Mouse (Mus musculus) cerebellum, adult 2 months (tissue): ENCODE data around the gene Uqcrq. TPM values are rescaled to one million over a fixed set of nuclear protein-coding genes. Genes with fewer than 3 reads are reported as not detected.
"Not testable (repeated sequence)": the region's sequence is repeated elsewhere in the genome, so short reads cannot be mapped to it uniquely, and the experiment has no call there.

ENCODE experiments used
- DNase-seq, 2 experiments: peaks; one replicate each; pipeline ENCODE4 v3.0.0; 2021
- H3K27ac ChIP-seq: fragments of 200-500 bp; 2 replicates; pipeline ENCODE4 v1.5.1; 2012; ENCODE audit warnings: low read length, control low read depth, inconsistent platforms; ENCODE audit not compliant: insufficient read depth
- H3K27me3 ChIP-seq: fragments of 200-500 bp; 2 replicates; pipeline ENCODE4 v1.6.1; 2012; ENCODE audit warnings: inconsistent platforms, mild to moderate bottlenecking, low read length, moderate library complexity; ENCODE audit not compliant: control insufficient read depth, insufficient read depth
- H3K4me1 ChIP-seq: fragments of 200-500 bp; 2 replicates; pipeline ENCODE4 v1.6.1; 2011; ENCODE audit warnings: low read length; ENCODE audit not compliant: control insufficient read depth, insufficient read depth
- H3K4me3 ChIP-seq: fragments of 200-500 bp; replicated peaks from 2 replicates; pipeline ENCODE3; 2011; ENCODE audit warnings: mild to moderate bottlenecking, low read depth, low read length, control low read depth; ENCODE audit not compliant: insufficient read depth
- CTCF ChIP-seq: fragments of 200-500 bp; IDR thresholded peaks from 2 replicates; pipeline ENCODE4 v1.5.1; 2011; ENCODE audit warnings: low read depth, mild to moderate bottlenecking, control low read depth, low read length, moderate library complexity, borderline replicate concordance; ENCODE audit not compliant: insufficient read depth
- POLR2A ChIP-seq: fragments of 200-500 bp; IDR thresholded peaks from 2 replicates; pipeline ENCODE4 v1.6.1; 2011; ENCODE audit warnings: low read length, control low read depth, borderline replicate concordance; ENCODE audit not compliant: insufficient read depth
- WGBS: fragments of 180-500 bp; shearing (Covaris S2); methylation state at CpG from one replicate; pipeline ENCODE4 v1.1.7; 2018; 5-methylcytosine and 5-hydroxymethylcytosine counted together
- polyA plus RNA-seq: library from polyadenylated mRNA; depleted of rRNA; stranded (reverse); fragments of >200 nt; gene quantifications from 2 replicates; pipeline ENCODE4 v1.2.3, GENCODE M21; 2012

Uqcrq gene
- polyA plus RNA-seq, 1 experiment = 454 TPM

DNA sequence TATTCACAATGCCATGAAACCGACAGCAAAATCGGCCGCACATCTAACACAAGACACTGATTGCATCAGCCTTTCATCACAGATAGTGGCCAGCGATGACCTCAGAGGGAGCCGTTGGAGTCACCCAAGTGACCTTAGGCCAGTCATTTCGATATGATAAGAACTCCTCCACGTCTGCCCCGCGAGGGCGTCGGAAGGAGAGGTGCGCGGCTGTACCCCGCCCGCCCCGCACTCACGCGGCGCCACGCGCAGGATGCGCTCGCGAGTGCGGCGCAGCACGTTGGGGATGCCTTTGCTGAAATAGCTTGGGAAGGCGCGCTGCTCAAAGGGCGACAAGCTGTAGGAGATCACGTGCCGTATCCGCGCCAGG is 346 bp downstream of the Uqcrq start:
- no peak for DNase-seq
- TF ChIP-seq POLR2A = no peak
- no peak for TF ChIP-seq CTCF
- H3K4me1 ChIP-seq = peaks cover 7% of the 10 kb centered on the region; the same call in 1 of the 2 replicates
- H3K4me3 ChIP-seq = peak overlapping the region; percentile 89
- H3K27ac ChIP-seq = peak overlapping the region; percentile 65
- H3K27me3 ChIP-seq = no peaks in the 10 kb centered on the region
- under 1% methylated on average over 34 of the region's 34 CpGs for WGBS

DNA sequence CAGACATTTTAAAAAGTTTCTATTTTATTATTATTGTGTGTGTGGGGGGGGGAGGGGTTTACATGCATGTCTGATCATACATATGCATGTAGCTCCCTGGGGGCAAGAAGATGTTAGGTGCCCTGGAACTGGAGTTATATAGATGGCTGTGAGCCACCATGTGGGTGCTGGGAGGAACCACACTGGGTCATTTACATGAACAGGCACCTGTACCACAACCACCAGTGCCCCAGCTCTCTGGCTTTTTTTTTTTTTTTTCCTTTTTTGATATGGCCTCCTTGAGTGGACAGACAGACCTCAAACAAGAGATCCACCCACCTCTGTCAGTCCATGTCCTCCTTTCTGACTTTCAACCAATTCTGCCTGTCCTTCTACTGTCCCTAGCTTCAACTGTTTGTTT is 1.4 kb downstream of the Uqcrq start:
- DNase-seq = no peak
- H3K27me3 ChIP-seq = no peaks in the 10 kb centered on the region
- H3K27ac ChIP-seq = no peak overlapping the region
- H3K4me1 ChIP-seq = peaks cover 7% of the 10 kb centered on the region; the same call in 1 of the 2 replicates
- no peak for TF ChIP-seq POLR2A
- peak overlapping the region; percentile 89 for H3K4me3 ChIP-seq

DNA sequence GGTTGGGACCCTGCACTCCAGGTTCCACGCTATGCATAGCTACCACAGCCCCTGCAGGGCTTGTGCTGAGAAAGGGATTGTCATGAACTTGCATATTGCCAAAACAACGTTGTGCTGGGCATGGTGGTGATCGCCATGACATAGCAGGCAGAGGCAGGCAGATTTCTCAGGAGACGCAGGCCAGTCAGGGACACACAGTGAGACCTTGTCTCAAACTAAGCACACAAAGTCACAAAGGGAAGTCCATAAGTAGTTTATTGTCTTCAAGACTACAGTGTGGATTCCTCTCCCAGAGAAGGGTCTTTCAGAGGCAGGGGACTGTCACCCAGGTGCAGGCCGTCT is 1.9 kb downstream of the Uqcrq start:
- no peak for TF ChIP-seq CTCF
- no peak for TF ChIP-seq POLR2A

DNA sequence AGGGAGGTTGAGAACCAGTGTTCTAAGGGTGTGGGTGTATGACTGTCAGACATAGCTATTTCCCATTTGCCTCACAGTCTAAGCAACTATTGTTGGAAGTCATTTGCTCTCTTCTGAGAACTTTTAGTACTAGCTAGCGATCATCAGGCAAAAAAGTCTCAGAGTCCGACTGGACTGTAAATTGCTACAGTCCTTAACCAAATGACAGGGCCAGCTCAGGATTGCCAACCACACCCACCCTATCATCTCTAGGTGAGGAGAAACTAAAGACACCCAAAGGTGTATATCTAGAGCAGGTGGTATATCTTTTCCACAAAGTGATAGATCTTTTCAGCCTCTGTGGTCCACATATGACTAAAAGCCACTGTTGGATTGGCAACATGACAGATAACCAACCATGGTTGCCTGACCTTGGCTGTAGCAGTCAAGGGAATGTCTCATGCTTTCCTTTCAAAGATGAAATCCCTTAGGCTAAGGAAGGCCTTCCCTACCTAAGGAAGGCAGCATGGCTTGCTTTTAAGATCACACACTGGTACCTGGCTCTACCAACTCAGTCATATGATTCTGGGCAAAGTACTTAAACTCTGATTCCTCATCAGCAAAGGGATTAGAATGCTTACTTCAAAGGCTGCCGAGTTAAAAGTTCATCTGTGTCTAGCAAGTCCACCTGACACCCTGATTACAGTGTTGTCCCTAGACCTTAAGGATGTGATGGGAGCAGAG is 2.5 kb downstream of the Uqcrq start:
- 88% methylated on average over 3 of the region's 3 CpGs for WGBS
- DNase-seq = no peak
- no peak for TF ChIP-seq CTCF
- peak; percentile 10; the same call in 1 of the 2 replicates for TF ChIP-seq POLR2A
- Histone ChIP-seq H3K27ac (no peak overlapping the region), H3K4me1 (peaks cover 7% of the 10 kb centered on the region; the same call in 1 of the 2 replicates), H3K27me3 (no peaks in the 10 kb centered on the region), H3K4me3 (no peak overlapping the region)

More for the DNA sequence above, 1.9 kb downstream of the Uqcrq start:
- peaks cover 7% of the 10 kb centered on the region; the same call in 1 of the 2 replicates for H3K4me1 ChIP-seq
- 94% methylated on average over 5 of the region's 5 CpGs for WGBS
- no peak overlapping the region for H3K4me3 ChIP-seq
- H3K27ac ChIP-seq = no peak overlapping the region
- no peaks in the 10 kb centered on the region for H3K27me3 ChIP-seq
- DNase-seq = no peak

DNA sequence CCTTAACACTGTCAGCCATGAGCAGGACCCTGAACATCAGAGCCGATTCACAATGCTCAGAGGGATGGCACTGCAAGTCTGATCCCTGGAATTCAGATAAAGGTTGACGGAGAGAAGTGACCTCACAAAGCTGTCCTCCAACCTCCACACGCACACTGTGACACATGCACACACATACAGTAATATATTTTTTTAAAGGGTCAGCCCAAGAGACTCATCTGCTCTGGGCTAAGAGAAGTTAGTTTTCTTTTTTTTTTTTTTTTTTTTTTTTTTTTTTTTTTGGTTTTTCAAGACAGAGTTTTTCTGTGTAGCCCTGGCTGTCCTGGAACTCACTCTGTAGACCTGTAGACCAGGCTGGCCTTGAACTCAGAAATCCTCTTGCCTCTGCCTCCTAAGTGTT is 3.7 kb downstream of the Uqcrq start:
- H3K27ac ChIP-seq, H3K4me3 ChIP-seq, H3K4me1 ChIP-seq, DNase-seq, H3K27me3 ChIP-seq: not testable (repeated sequence)
- 78% methylated on average over 3 of the region's 3 CpGs for WGBS

DNA sequence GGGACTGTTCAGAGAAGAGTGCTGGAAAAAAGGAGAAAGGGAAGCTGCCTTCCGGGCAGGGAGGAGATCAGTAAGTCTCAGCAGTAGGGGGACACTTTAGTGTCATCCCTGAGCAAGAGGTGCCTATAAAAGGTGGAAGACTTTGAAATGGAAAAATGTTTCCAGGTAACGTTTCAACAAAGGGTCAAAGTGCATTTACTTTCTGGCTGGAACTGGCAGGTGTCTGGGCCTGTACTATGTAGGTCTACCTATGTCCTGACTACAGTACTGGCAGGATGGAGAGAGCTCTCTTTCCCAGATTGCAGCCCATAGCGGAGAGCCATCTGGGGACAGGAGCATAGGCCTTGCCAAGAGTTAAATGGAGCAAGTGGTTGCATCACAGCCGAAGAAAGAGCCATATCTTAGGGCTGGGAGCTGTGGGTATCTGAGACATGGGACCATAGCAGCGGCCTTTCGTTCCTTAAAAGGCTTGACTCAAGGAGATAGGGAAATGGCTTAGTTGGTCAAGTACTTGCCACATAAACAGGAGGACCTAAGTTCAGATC is 4.8 kb downstream of the Uqcrq start:
- DNase-seq = peak; percentile 35 to 57
- 55% methylated on average over 6 of the region's 6 CpGs for WGBS

DNA sequence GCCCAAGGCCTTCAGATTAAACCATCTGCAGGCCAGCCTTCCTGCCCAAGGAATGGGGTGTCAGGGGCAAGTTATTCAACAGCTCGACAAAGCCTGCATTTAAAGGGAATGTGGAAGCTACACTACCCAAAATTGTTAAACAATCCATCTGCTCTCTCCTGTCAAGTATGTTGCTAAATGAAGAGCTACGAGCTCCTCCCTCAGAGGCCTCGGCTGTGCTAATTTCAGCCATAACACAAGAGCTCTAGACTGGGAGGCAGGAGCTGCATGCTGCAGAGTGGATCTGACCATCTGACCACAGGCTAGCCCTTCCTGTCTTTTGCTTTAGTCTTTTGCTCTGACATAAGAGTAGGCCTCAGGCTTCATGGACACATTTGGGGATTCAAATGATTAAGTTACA is 5.4 kb downstream of the Uqcrq start:
- no peak overlapping the region for H3K27ac ChIP-seq
- WGBS = 75% methylated on average over 3 of the region's 3 CpGs
- no peak overlapping the region for H3K4me3 ChIP-seq
- no peaks in the 10 kb centered on the region for H3K27me3 ChIP-seq
- H3K4me1 ChIP-seq = peaks cover 7% of the 10 kb centered on the region; the same call in 1 of the 2 replicates
- no peak for DNase-seq
- TF ChIP-seq CTCF = no peak
- no peak for TF ChIP-seq POLR2A

More for the DNA sequence above, 4.8 kb downstream of the Uqcrq start:
- Histone ChIP-seq H3K27ac (no peak overlapping the region), H3K27me3 (no peaks in the 10 kb centered on the region), H3K4me3 (no peak overlapping the region), H3K4me1 (peaks cover 7% of the 10 kb centered on the region; the same call in 1 of the 2 replicates)
- TF ChIP-seq CTCF (no peak), POLR2A (no peak)

DNA sequence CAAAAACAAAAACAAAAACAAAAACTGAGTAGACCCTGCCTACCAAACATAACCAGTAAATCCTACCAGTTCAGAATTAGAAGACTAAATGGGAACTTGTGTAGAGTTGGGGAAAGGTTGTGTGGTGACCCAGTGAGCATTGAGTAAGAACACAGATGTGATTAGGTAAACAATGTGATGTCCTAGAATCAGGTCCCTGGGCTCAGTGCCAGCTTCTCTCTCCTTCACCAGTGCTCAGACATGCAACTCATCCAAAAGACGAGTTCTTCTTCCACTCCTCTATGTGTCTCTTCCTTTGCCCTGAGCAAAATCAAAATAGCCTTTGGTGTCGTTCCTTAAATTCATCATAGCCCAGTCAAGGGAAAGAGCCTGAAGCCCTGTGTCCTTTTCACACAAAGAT is 5.8 kb downstream of the Uqcrq start:
- WGBS = 77% methylated on average over 2 of the region's 2 CpGs
- no peak overlapping the region for H3K27ac ChIP-seq
- TF ChIP-seq CTCF = no peak
- no peak for TF ChIP-seq POLR2A

DNA sequence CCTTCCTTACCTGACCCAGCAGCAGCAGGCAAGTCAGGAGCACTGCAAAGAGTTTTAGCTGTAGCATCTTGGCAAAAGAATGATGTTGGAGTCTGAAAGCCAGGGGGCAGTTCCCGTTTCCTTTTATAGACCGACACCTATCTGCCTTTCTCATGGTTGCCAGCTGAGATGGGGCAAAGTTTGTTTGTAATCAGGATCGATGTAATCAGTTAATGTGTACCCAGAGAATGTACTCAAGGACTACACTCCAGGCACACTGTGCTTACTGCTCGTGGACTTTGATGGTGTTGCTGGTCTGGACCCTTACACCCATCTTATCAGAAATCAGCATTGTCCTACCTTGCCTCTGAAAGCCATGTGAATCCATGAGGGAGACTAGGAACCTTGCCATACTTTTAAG is 7.6 kb downstream of the Uqcrq start, which contains the start of gene Leap2:
TSS of gene Leap2 (minus strand) at position 135 of the 400 bp plus-strand sequence.
- DNase-seq = no peak
- H3K4me3 ChIP-seq = no peak within 1 kb of the TSS
- peaks cover 3% of the 10 kb centered on the region; the same call in 1 of the 2 replicates for H3K4me1 ChIP-seq
- H3K27ac ChIP-seq = no peak within 1 kb of the TSS
- TF ChIP-seq POLR2A (no peak), CTCF (no peak)
- no peaks in the 10 kb centered on the region for H3K27me3 ChIP-seq
- WGBS = 86% methylated on average over 4 of the region's 4 CpGs

More for the DNA sequence above, 5.8 kb downstream of the Uqcrq start:
- no peak for DNase-seq
- Histone ChIP-seq H3K4me3 (no peak overlapping the region), H3K27me3 (no peaks in the 10 kb centered on the region), H3K4me1 (peaks cover 7% of the 10 kb centered on the region; the same call in 1 of the 2 replicates)
